Mouse (Mus musculus): ENCODE results near the gene Tmem179. TPM values are rescaled to one million over a fixed set of nuclear protein-coding genes. Genes with fewer than 3 reads are reported as not detected.

The Tmem179 gene
- not detected for polyA plus RNA-seq (2017; shearing (Covaris generic))

GRCm38 (mm10) chr12:112516697-112517337, at the start of gene Tmem179:
Gene Tmem179, minus strand, starts transcription at chr12:112516747.

GRCm38 (mm10) chr12:112489134-112489533, 27.4 kb downstream of the Tmem179 start, which contains the start of gene A530016L24Rik:
Gene A530016L24Rik, plus strand, starts transcription at chr12:112489448.

Other genes starting within 250 kb of the Tmem179 start
- gene A530016L24Rik, start 27.3 kb downstream of the Tmem179 start, polyA plus RNA-seq (2017; shearing (Covaris generic)): not detected
- gene Inf2, start 72.0 kb upstream of the Tmem179 start, polyA plus RNA-seq (2017; shearing (Covaris generic)): 14.0 TPM
- 2.9 TPM for gene Adssl1, start 103.3 kb upstream of the Tmem179 start, polyA plus RNA-seq (2017; shearing (Covaris generic))
- 43.4 TPM for gene Siva1, start 127.9 kb upstream of the Tmem179 start, polyA plus RNA-seq (2017; shearing (Covaris generic))
- 7.5 TPM for gene Akt1, start 158.1 kb upstream of the Tmem179 start, polyA plus RNA-seq (2017; shearing (Covaris generic))
- gene Zbtb42, start 162.1 kb upstream of the Tmem179 start, polyA plus RNA-seq (2017; shearing (Covaris generic)): 1.3 TPM
- 2.7 TPM for gene Cep170b, start 203.7 kb upstream of the Tmem179 start, polyA plus RNA-seq (2017; shearing (Covaris generic))
- 2.5 TPM for gene Pld4, start 243.9 kb upstream of the Tmem179 start, polyA plus RNA-seq (2017; shearing (Covaris generic))